Mouse (Mus musculus) liver, adult 2 months (tissue): ENCODE data around the gene Ifitm1.

Experiments used
- CTCF ChIP-seq: fragments of 200-500 bp; IDR thresholded peaks from 2 replicates; pipeline ENCODE4 v1.5.1; 2011; ENCODE audit warnings: low read depth, low read length, control low read depth
- POLR2A ChIP-seq: fragments of 200-500 bp; IDR thresholded peaks from 2 replicates; pipeline ENCODE4 v1.6.1; 2011; ENCODE audit warnings: low read length, control low read depth; ENCODE audit not compliant: insufficient read depth; ENCODE audit errors: extremely low read depth

- TF ChIP-seq CTCF, result no peak
- TF ChIP-seq POLR2A, result no peak
Observed at GRCm38 (mm10) chr7:140951051-140951450, 16.0 kb upstream of the Ifitm1 start.
